Mouse (Mus musculus) urinary bladder, postnatal 36 days (tissue): ENCODE results near the gene Gm28372.
"Not testable (repeated sequence)": the region's sequence is repeated elsewhere in the genome, so short reads cannot be mapped to it uniquely, and the experiment has no call there.

Experiments
- DNase-seq, 2 experiments: peaks; one replicate each; pipeline ENCODE4 v3.0.0; 2022; ENCODE audit warnings: low spot score in 2 of 2, mixed read lengths in 1 of 2

The Gm28372 gene

DNA sequence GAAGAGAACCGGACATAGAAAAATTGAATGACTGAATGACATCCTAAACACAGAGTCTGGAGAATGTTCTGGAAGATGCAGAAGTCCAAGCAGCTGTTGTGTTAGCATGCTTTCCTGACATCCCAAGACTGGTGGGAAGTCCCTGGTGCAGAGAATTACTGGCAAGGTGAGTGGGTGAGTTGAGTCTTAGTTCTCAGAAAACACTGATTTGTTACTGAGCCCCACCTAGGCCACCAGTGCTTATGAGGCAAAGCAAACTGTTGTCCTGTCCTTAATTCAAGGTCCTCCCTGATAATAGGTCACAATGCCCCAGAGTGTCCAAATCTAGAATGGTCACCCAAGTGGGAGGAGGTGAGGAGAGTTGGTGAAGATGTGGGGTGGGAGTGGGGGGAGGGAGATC is at the start of gene Gm28372, which contains the start of gene 1700020A23Rik:
Gene Gm28372, plus strand, starts transcription at position 301 of the 400 bp plus-strand sequence.
Gene 1700020A23Rik, plus strand, starts transcription at position 321 of the 400 bp plus-strand sequence.
- DNase-seq: no peak

DNA sequence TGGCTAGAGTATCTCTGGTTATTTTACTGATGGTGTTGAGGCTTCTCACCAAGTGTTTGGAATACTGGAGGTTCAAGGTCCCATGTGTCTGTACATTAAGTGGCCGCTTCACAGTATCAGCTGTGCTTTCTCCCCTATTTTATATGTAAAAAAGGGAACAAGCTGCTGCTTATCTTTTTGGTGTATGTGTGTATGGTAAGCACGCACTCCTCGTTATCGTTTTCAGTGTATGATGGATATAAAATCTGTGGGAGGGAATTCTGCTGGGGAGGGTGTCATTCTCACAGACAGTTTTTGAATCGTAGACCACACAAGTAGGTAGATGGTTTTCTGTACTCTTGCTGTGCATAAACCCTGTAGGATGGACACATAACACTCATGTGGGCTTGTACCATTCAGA is 47.5 kb upstream of the Gm28372 start:
- DNase-seq: no peak

DNA sequence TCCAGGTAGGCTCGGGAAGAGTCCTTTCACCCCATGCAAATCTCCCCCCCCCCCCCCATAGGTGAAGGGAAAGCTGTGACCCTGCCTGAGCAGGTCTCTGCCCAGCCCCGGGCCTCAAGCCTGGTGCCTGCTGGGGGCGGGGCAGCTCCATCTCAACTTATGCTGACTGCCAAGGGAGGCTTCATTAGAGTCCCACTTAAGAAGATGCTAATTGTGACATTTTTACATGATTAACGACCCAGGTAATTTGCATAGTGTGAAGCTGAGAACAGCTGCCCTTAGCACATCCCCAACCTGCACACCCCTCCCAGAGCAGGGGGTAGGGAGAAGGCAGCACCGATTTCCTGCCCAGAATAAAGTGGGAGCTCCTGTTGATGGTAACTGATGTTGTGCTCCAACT is 46.2 kb upstream of the Gm28372 start:
- no peak for DNase-seq

DNA sequence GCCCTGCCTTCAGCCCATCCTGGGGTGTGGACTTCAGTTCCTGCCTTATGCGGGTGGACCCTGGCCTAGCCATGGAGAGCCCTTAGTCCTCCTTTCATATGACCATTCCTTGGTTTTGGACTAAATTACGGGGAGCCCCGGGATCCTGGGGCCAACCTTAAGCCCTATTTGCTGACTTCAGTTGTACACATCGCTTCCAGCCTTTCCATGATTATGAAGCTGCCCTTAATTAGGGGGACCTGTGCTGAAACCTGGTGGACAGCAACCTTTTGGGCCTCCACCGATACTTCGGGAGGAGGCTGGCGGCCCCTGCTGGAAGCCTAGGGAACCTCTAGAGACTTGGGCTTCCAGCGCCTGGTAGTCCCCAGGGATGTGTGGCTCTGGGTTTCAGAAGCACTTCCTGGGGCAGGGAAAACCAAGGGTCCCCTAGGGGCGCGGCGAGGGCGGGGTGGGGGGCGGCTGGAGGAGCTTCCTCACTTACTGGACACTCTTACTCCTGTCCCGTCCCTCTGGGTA is 42.5 kb upstream of the Gm28372 start:
- DNase-seq: peak; percentile 20 to 23

DNA sequence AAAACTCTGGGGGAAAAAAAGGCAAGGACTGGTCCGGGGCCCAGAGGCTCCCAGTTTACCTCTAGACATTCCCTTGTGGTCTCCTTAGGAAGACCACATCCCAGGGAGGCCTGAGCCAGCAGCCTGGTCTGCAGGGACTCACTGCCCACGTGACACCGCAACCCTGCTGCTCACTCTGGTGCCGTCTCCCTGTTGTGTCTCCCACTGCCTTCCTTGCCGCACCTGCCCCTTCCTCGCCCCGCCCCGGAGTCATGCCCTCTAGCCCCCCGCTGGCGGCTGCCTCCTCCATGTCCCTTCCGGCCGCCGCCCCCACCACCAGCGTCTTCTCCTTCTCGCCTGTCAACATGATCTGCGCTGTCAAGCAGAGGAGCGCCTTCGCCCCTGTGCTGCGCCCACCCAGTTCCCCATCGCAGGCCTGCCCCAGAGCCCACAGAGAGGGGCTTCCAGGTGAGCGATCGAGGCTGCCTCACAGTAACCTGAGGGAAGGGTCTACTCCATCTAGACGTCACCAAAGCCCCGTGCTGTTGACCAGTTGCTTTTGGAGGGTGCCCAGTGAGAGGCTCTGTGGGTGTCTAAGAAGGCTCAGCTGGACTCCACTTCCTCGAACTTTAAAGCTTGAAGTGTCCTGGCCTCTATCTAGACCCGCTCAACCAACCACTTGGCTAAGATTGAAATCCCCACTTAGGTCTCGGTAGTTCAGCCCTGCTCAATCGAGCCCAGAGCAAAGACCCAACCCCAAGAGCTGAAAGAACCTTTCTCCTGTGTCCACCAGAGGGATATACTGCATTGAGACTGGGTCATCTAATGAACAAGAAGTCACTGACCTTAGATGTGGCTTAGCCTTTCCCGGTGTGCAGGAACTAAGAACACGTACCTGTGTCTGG is 39.6 kb upstream of the Gm28372 start:
- no peak for DNase-seq

DNA sequence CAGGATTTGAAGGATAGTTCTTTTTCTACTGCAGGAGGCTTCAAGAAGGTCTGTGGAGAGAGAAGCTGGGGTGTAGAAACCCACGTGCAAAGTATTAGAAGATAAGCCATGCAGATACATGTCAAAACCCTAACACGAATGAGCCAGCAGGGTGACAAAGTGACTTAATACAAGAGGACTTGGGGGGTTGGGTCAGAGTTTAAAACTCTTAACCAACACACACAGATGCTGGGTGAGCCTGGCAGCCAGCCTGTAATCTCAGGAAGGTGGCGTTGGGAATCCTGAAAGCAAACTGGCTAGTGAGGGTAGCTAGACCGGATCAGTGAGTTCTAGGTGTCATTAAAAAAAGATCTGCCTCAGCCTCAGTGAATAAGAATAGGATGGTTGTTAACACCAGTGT is 37.7 kb upstream of the Gm28372 start:
- DNase-seq: no peak

DNA sequence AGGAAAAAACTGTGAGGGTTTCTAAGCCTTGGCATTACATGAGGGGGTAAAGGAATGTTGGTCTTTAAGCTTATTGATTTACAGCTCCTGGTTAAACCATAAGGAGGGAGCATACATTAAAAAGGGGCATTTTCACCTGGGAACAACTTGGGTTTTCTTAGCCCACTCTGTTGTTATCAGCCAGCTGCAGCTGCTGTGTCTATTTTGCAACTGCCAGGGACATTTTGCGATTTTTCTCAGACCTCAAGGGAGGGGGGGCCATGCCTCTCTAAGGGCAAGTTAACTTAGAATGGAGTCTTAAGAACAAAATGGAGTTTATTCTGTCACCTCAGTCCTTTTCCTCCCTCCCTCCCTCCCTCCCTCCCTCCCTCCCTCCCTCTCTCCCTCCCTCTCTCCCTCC is 32.0 kb upstream of the Gm28372 start:
- DNase-seq: not testable (repeated sequence)

DNA sequence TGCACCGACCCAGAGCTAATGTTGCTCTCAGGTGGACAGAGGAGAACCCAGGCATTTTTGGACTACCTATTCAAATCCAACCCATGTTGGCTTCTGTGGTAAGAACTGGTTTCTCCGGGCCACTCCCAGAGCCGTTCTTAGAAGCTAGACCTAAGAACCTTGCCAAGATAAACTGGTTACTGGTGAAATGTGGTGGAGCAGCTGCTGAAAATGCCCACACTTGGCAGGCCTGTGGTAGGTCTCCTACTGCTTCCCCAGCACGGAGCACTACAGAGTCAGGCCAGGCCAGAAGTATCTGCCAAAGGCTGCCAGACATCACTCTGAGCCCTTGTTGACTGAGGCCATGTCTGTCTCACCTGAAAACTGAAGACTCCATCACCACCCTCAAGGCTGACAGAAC is 30.1 kb upstream of the Gm28372 start:
- DNase-seq: no peak

DNA sequence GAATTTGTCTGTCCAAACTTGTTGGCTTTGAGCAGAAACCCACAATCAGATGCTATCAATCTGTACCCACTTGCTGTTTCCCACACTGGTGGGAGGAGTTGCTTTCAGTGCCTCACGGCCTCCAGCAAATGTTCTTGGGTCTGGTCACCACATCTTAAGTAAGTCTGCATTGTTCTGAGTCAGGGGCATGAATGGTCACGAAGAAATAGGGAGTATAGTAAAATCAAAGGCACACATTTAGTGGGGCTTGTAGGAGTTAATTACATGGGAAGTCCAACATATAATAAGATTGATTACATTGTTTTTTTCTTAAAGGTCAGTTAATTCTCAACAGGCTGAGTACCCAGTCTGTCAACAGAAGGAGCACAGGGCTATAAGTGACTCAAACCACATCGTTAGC is 21.8 kb upstream of the Gm28372 start:
- DNase-seq: no peak

DNA sequence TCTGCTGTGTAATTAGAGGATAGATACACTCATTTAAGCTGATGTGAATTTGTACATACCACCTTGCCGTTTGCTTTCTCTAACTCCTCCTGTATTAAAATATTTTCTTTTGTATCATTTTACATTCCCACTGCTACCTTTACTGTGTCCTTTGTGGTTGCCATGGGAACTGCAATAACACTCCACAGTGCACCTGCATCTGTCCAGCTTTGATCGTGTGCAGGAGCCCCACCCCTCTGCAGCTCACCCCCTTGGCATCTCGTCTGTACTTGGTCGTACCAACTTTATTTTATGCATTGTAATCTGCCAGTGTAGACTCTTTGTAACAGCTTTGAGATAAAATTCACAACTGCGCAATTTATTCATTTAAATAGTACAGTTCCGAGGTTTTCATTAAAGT is 21.1 kb upstream of the Gm28372 start:
- DNase-seq: no peak

DNA sequence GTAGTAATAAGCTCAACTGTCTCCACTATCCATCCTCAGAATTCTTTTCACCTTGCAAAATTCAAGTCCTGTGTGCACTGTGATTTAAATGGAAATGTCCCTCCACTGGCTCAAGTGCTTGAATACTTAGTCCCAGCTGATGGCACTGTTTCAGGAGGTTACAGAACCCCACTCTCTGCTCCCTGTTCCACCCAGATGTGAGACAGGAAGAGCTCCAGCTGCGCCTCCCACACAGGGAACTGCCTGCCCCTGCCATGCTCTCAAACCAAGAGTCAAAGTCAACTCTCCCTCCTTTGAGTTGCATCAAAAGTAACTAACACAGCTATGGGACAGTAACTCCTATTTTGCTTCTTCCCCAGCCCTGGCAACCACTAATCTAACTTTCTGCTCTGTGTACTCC is 18.8 kb upstream of the Gm28372 start:
- no peak for DNase-seq

DNA sequence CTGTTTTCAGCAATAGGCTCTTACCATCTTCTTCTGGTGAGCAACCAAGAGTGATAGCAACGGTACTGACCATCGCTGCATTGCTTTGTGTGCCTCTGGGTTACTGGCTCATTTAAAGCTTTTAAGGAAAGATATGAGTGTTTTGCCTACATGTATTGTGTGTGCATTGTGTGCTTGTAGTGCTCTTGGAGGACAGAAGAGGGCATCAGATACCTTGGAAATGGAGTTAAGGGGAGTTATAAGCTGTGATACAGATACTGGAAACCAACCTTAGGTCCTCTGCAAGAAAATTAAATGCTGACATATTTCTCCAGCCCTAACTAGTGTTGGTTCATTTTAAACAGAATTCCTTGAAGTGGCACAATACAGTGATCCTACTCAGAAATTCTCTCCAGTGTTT is 16.2 kb upstream of the Gm28372 start:
- no peak for DNase-seq

DNA sequence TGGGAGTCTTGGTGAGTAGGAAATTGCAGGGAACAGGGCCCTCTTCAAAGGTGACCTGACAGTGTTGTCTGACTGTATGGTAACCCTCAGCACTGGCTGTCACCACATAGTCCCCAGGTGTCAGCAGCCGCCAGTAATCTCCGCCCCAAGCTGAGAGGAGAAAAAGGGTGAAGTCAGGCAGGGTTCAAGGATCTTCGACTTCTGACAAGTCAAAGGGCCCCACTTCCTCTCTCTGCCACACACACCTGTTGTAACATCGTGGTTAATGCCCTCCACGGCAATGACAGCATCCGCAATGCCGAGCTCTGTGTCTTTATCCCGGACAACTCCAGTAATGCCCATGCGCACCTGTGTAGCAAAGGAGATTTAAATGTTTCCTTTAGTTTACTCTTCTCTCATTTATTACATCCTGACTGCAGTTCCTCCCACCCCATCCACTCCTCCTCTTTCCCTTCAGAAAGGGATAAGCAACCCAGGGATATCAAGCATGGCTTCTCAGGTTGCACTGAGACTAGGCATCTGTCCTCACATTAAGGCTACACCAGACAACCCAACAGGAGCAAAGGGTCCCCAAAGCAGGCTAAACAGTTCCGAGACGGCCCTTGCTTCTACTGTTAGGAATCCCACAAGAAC is 13.9 kb upstream of the Gm28372 start:
- no peak for DNase-seq

DNA sequence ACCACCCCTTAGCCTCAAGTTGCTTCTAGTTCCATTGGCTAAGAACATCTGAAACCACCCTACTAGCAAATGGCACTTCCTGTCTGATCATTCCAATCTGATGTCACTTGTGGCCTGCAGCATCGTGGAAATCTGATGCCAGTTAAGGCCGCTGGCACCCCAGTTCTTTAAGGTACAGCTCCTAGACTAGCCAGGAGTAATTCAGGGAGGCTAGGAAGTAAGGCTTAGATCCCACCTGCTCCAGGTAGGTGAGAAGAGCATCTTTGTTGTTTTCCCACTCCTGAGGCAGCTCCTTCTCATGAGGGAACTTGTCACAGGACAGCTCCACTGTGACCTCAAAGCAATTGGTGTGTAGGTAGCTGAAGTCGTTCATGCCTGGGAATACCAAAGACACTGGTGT is 12.2 kb upstream of the Gm28372 start:
- no peak for DNase-seq

DNA sequence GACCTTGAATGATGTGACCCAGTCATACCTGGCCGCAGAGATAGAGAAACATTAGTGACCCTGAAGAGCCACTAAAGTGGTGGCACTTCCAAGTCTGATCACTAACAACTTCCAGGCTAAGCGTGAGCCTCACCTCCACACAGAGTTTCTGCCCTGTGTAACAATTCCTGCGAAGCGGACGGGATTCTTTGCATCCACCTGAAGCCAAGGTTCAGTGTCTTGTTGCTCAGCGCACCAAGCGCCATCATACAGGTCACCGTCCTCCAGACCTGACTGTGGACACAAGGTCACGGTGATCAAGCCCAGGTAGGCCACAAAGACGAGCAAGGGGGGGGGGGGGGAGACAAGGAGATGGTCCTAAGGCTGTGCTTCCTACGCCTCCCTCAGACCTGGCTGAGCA is 9.3 kb upstream of the Gm28372 start:
- no peak for DNase-seq

DNA sequence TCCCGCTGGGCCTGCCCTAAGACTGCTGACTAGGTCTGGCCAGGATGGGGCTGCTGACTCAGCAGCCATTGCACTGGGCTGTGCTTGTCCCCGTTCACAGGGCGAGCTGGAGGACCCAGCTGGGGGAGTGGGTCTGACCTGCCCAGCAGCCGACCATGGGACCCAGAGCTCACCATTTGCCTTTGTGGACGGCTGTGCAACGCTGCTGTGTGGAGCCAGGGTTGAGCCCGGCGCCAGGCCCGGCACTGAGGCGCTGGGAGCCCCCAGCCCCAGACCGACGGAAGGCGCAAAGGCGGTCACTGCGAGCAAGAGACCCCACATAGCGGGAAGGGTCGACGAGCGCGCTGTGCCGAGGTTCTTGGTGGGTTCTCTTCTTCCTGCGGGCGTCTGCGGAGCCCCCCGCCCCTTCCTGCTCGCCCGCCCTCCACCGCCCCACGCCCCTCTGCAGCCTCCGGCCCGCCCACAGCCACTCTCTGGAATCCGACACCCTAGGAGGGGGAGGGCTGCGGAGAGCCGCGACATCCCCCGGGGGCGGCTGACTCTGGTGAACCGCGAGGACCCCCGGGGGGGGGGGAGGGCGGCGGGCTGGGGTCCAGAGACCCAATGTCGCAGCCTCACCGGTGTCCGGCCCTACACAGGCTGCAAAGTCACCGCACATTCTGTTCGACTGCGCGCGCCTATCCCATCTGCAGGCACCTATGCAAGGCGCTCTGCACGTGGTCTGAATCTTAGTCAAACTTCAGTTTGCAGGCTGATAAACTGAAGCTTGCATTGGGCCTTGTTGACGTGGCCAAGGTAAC is 7.7 kb upstream of the Gm28372 start, which contains the start of gene Cpxm1:
Gene Cpxm1, minus strand, starts transcription at position 389 of the 800 bp plus-strand sequence.
- peak in 1 of 2 experiments; percentile 13 for DNase-seq

DNA sequence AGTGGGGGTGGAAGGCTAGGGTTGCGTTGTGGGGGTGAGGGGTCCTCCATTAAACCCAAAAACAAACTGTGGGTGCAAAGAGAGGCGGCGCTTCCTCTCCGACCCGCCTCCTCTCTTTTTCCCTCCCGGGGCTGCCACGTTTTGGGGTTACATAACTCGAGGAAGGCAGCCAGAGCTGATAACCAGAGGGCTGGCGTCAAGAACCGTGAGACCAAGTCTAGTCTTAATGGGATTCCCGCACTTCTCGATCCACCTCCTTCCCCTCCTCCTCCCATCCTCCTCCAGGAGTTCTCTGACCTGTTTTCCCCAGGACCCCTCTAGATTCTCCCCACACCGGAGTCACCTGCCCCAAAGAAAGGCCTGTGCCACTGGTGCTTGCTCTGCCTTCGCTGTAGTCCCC is 6.9 kb upstream of the Gm28372 start:
- DNase-seq: peak; percentile 35 to 67

DNA sequence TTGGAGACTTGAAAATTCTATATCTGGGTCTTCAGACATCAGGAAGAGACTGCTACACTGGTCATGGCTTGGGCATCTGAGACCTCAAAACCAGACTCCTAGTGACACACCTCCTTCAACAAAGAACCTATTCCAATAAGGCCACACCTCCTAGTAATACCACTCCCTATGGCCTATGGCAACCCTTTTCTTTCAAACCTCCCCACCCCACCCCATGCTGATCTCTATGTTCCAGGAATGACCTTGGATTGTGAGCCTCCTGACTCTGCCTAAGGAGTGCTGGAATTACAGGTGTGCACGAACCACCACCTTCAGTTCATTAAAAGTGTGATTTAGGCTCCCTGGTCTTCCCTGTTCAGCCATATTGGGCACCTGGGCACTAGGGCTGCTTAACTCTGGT is 5.0 kb upstream of the Gm28372 start:
- no peak for DNase-seq

DNA sequence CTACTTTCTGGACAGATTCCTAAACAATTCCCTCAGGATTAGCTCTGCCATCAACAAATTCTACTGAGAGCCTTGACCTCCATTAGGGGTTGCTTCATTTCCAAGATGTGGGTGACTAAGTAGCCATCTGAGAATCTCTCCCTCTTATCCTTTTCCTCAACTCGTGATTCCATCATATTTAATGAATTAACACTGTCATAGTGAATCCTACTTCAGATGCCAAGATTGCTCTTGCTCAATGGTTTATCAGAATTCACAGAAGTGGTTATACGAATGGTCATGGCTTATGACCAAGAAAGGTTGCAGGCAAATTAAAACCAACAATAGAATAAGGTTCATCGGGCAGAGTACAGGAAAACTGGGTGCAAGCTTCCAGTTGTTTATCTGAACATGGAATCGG is 3.1 kb upstream of the Gm28372 start:
- DNase-seq: no peak

DNA sequence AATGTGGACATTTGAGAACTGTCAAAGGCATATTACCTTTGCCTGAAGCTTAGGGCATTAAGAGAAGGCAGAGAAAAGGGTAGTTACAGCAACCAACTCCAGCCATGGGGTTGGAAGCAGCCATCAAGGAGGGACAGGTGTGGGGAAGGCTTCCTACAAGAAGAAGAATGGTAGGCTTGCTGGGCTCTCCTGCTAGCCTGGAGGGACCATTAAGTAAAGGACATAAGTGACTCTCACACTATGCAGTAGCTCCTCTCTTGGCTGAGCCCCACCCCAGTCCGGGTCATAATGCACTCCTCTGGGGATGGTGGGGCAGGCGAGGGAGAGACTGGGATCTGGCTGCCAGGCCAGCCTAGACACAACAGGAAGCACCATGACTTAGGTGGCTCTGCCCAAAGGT is 1.1 kb downstream of the Gm28372 start, which contains the start of gene Tmem239:
Gene Tmem239, plus strand, starts transcription at position 301 of the 400 bp plus-strand sequence.
- no peak for DNase-seq

DNA sequence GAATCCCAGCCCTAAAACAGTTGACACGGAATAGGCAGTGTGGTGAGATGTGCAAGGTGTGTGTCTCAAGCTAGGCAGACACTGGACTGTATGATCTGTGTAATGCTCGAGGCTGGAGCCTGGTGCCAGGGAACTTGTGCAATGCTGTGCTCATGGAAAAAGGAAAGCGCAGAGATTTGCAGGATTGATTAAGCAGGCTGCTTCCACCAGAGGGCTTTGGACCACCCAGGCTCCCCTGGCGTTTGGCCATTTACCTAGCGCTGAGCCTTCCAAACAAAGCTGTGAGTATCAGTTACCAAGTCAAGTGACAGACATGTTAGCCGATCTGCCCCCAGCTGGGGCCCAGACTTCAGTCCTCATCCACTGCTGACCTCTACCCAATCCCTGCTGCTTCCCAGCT is 3.2 kb downstream of the Gm28372 start:
- DNase-seq: no peak
